Mouse (Mus musculus) heart, postnatal 0 days (tissue): ENCODE measurements around the gene Dlx4.

Source experiments
- CTCF ChIP-seq: IDR thresholded peaks from 2 replicates; pipeline ENCODE4 v1.5.1; 2016; ENCODE audit warnings: antibody characterized with exemption, control low read depth, low read depth
- EP300 ChIP-seq: IDR thresholded peaks from 2 replicates; pipeline ENCODE4 v1.6.1; 2016; ENCODE audit warnings: antibody characterized with exemption, low read depth

DNA sequence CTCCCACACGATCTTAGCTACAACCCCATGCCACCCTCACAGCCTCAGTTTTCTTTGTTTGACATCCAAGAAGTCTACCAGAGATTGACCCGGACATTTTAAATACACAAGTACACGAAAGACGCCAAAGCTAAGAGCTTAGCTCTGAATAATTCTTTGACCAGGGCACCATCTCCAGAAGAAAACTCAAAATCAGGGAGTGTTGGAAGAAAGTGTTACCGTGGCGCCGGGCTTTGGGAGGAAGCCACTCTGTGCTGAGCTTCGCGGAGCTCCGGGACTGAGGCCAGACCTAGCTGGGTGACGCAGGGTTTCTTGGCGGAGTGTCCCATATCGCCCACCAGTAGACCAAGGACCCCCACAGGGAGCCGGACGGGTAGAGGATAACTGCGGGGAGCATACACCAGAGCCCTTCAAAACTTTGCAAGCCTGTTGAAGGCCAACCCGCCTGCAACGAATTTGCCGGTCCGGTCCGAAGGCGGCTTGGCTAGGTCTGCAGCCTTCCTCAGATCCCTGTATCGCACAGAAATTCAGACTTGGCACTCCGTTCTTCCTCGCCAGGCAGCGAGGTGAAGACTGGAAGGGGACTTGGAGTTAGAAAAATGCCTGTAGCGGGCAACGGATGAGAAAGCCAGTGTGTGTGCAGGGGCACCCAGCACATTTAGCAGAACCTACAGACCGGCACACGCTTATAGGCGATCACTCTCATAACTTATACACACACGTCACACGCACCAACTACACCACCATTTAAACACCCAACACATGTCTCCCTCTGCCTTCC lies 4.4 kb upstream of the Dlx4 start:
- TF ChIP-seq CTCF, result no peak
- TF ChIP-seq EP300, result no peak
